Mouse (Mus musculus): ENCODE measurements around the gene Suox. TPM values are rescaled to one million over a fixed set of nuclear protein-coding genes. Genes with fewer than 3 reads are reported as not detected.

Gene Suox
- polyA plus RNA-seq, 1 experiment from 2014 or later: 11.4 TPM

- peak within 1 kb of the TSS; percentile 86 for H3K4me2 ChIP-seq (ENCODE audit: low read length)
- H3K4me3 ChIP-seq (ENCODE audit: control insufficient read depth in 1 of 2, insufficient read depth in 1 of 2, low read depth in 1 of 2, low read length in 2 of 2): peak within 1 kb of the TSS; percentile 50 to 56
- no peaks in the 10 kb centered on the region for H3K36me3 ChIP-seq (ENCODE audit: control insufficient read depth, insufficient read depth, low read length)
- H3K9me3 ChIP-seq (ENCODE audit: control insufficient read depth, low read length): no peaks in the 10 kb centered on the region
- 3% methylated on average over 36 of the region's 36 CpGs for WGBS
- no peak; the same call in 1 of the 2 replicates for ATAC-seq (ENCODE audit: insufficient number of reproducible peaks, insufficient read depth, low FRiP score, low read depth)
- H3K27me3 ChIP-seq (ENCODE audit: control insufficient read depth, insufficient read depth, low read length): peaks cover 8% of the 10 kb centered on the region
- H3K27ac ChIP-seq (replicated peaks in 1 of 2; ENCODE audit: control insufficient read depth in 1 of 2, insufficient read depth in 1 of 2, low read depth in 2 of 2, low read length in 2 of 2): no peak within 1 kb of the TSS
- peak within 1 kb of the TSS; percentile 77 for H3K9ac ChIP-seq (ENCODE audit: low read length)
- peaks cover 13 to 22% of the 10 kb centered on the region in 2 experiments; a peak in 3 of 4 replicates for H3K4me1 ChIP-seq (ENCODE audit: control insufficient read depth in 2 of 2, insufficient read depth in 2 of 2, low read length in 2 of 2)
Observed at GRCm38 (mm10) chr10:128645111-128646011, 28.5 kb downstream of the Suox start, which contains the start of gene Ikzf4. Ikzf4 (minus strand) TSS chr10:128645991.

- no peak for ATAC-seq (ENCODE audit: insufficient number of reproducible peaks, insufficient read depth, low FRiP score, low read depth)
- Histone ChIP-seq H3K27me3 (ENCODE audit: control insufficient read depth, insufficient read depth, low read length) (peaks cover 8% of the 10 kb centered on the region), H3K4me2 (ENCODE audit: low read length) (no peak overlapping the region), H3K9ac (ENCODE audit: low read length) (no peak overlapping the region), H3K27ac (replicated peaks in 1 of 2; ENCODE audit: control insufficient read depth in 1 of 2, insufficient read depth in 1 of 2, low read depth in 2 of 2, low read length in 2 of 2) (no peak overlapping the region), H3K9me3 (ENCODE audit: control insufficient read depth, low read length) (no peaks in the 10 kb centered on the region), H3K4me3 (ENCODE audit: control insufficient read depth in 1 of 2, insufficient read depth in 1 of 2, low read depth in 1 of 2, low read length in 2 of 2) (no peak overlapping the region), H3K4me1 (ENCODE audit: control insufficient read depth in 2 of 2, insufficient read depth in 2 of 2, low read length in 2 of 2) (peaks cover 13 to 22% of the 10 kb centered on the region in 2 experiments; a peak in 3 of 4 replicates), H3K36me3 (ENCODE audit: control insufficient read depth, insufficient read depth, low read length) (no peaks in the 10 kb centered on the region)
- 73% methylated on average over 6 of the region's 6 CpGs for WGBS
Observed at GRCm38 (mm10) chr10:128642749-128643148, 31.1 kb downstream of the Suox start.

- 39% methylated on average over 7 of the region's 7 CpGs for WGBS
- Histone ChIP-seq H3K9ac (ENCODE audit: low read length) (no peak overlapping the region), H3K4me2 (ENCODE audit: low read length) (no peak overlapping the region), H3K27ac (replicated peaks in 1 of 2; ENCODE audit: control insufficient read depth in 1 of 2, insufficient read depth in 1 of 2, low read depth in 2 of 2, low read length in 2 of 2) (no peak overlapping the region), H3K4me3 (ENCODE audit: control insufficient read depth in 1 of 2, insufficient read depth in 1 of 2, low read depth in 1 of 2, low read length in 2 of 2) (no peak overlapping the region), H3K9me3 (ENCODE audit: control insufficient read depth, low read length) (no peaks in the 10 kb centered on the region), H3K27me3 (ENCODE audit: control insufficient read depth, insufficient read depth, low read length) (peaks cover 8% of the 10 kb centered on the region), H3K4me1 (ENCODE audit: control insufficient read depth in 2 of 2, insufficient read depth in 2 of 2, low read length in 2 of 2) (peaks cover 14 to 22% of the 10 kb centered on the region in 2 experiments), H3K36me3 (ENCODE audit: control insufficient read depth, insufficient read depth, low read length) (no peaks in the 10 kb centered on the region)
- no peak for ATAC-seq (ENCODE audit: insufficient number of reproducible peaks, insufficient read depth, low FRiP score, low read depth)
Observed at GRCm38 (mm10) chr10:128641871-128642270, 32.0 kb downstream of the Suox start.

DNA sequence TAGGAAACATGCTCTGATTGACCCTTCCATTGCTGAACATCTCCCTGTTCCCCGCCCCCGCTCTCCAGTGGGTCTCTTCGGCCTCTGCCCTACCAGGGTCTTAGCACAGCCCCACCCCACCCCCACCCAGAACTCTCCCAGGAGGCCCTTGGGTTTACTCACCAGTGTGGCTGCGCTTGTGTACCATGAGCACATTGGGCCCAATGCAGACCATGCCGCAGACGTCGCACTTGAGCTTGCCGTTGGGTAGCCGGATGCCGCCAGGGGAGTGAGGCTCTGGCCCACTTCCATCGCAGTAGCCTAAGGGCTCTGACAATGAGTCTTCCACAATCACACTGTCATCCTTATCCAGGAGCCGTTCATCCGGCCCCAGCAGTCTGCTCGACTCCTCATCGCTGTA, 33.0 kb downstream of the Suox start:
- Histone ChIP-seq H3K4me3 (ENCODE audit: control insufficient read depth in 1 of 2, insufficient read depth in 1 of 2, low read depth in 1 of 2, low read length in 2 of 2) (no peak overlapping the region), H3K9me3 (ENCODE audit: control insufficient read depth, low read length) (no peaks in the 10 kb centered on the region), H3K4me1 (ENCODE audit: control insufficient read depth in 2 of 2, insufficient read depth in 2 of 2, low read length in 2 of 2) (peaks cover 7 to 15% of the 10 kb centered on the region in 2 experiments; a peak in 3 of 4 replicates), H3K27ac (replicated peaks in 1 of 2; ENCODE audit: control insufficient read depth in 1 of 2, insufficient read depth in 1 of 2, low read depth in 2 of 2, low read length in 2 of 2) (no peak overlapping the region), H3K36me3 (ENCODE audit: control insufficient read depth, insufficient read depth, low read length) (no peaks in the 10 kb centered on the region), H3K27me3 (ENCODE audit: control insufficient read depth, insufficient read depth, low read length) (peaks cover 8% of the 10 kb centered on the region), H3K4me2 (ENCODE audit: low read length) (no peak overlapping the region), H3K9ac (ENCODE audit: low read length) (no peak overlapping the region)
- ATAC-seq (ENCODE audit: insufficient number of reproducible peaks, insufficient read depth, low FRiP score, low read depth): no peak
- 91% methylated on average over 15 of the region's 15 CpGs for WGBS

DNA sequence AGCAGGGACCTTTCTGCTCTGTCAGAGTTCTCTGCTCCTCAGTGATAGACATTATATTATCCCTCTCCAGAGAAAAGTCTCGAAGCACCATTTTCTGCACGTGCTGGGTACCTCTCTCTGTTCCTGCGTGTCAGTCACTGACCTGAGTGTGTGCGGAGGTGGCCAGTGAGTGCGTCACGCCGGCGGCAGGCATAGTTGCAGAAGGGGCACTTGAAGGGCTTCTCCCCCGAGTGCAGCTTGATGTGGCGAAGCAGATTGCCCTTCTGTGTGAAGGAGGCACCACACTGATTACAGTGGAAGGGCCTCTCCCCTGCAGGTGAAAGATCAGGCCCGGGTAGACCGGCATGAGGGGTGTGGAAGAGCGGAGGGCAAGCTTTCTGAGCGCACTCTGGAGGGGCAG, 33.9 kb downstream of the Suox start:
- no peaks in the 10 kb centered on the region for H3K36me3 ChIP-seq (ENCODE audit: control insufficient read depth, insufficient read depth, low read length)
- ATAC-seq (ENCODE audit: insufficient number of reproducible peaks, insufficient read depth, low FRiP score, low read depth): no peak
- peaks cover 5 to 12% of the 10 kb centered on the region in 2 experiments; a peak in 3 of 4 replicates for H3K4me1 ChIP-seq (ENCODE audit: control insufficient read depth in 2 of 2, insufficient read depth in 2 of 2, low read length in 2 of 2)
- H3K9me3 ChIP-seq (ENCODE audit: control insufficient read depth, low read length): no peaks in the 10 kb centered on the region
- no peak overlapping the region for H3K4me2 ChIP-seq (ENCODE audit: low read length)
- H3K27ac ChIP-seq (replicated peaks in 1 of 2; ENCODE audit: control insufficient read depth in 1 of 2, insufficient read depth in 1 of 2, low read depth in 2 of 2, low read length in 2 of 2): no peak overlapping the region
- H3K27me3 ChIP-seq (ENCODE audit: control insufficient read depth, insufficient read depth, low read length): peaks cover 8% of the 10 kb centered on the region
- no peak overlapping the region for H3K4me3 ChIP-seq (ENCODE audit: control insufficient read depth in 1 of 2, insufficient read depth in 1 of 2, low read depth in 1 of 2, low read length in 2 of 2)
- WGBS: 67% methylated on average over 14 of the region's 14 CpGs
- no peak overlapping the region for H3K9ac ChIP-seq (ENCODE audit: low read length)

DNA sequence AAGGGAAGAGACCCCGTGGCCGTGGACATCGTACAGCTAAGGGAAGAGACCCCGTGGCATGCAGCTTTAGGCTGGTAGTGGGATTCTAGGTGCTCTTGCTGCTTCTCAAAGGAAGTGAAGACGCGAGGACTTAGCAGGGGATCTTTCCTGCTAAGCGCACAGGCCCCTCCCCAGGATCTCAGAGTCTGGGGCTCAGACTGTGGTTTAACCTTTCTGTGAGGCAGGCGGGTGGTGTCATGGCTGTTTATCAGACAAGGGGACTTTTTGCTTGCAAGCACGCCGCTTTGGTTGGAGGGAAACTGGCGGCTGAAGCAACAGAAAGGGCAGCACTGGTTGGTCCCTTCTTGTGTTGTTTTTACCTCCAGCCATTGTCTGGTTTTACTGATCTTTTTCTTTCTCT, 36.9 kb downstream of the Suox start:
- Histone ChIP-seq H3K9me3 (ENCODE audit: control insufficient read depth, low read length) (no peaks in the 10 kb centered on the region), H3K36me3 (ENCODE audit: control insufficient read depth, insufficient read depth, low read length) (0 out of 2 replicates have a peak, but pooled peaks cover 4% of the 10 kb centered on the region), H3K4me2 (ENCODE audit: low read length) (peak overlapping the region; percentile 34), H3K4me1 (ENCODE audit: control insufficient read depth in 2 of 2, insufficient read depth in 2 of 2, low read length in 2 of 2) (peaks cover 5 to 9% of the 10 kb centered on the region in 2 experiments; a peak in 3 of 4 replicates), H3K27me3 (ENCODE audit: control insufficient read depth, insufficient read depth, low read length) (no peaks in the 10 kb centered on the region), H3K9ac (ENCODE audit: low read length) (no peak overlapping the region; the same call in 1 of the 2 replicates), H3K27ac (replicated peaks in 1 of 2; ENCODE audit: control insufficient read depth in 1 of 2, insufficient read depth in 1 of 2, low read depth in 2 of 2, low read length in 2 of 2) (no peak overlapping the region), H3K4me3 (ENCODE audit: control insufficient read depth in 1 of 2, insufficient read depth in 1 of 2, low read depth in 1 of 2, low read length in 2 of 2) (no peak overlapping the region)
- ATAC-seq (ENCODE audit: insufficient number of reproducible peaks, insufficient read depth, low FRiP score, low read depth): no peak
- WGBS: 18% methylated on average over 11 of the region's 11 CpGs

DNA sequence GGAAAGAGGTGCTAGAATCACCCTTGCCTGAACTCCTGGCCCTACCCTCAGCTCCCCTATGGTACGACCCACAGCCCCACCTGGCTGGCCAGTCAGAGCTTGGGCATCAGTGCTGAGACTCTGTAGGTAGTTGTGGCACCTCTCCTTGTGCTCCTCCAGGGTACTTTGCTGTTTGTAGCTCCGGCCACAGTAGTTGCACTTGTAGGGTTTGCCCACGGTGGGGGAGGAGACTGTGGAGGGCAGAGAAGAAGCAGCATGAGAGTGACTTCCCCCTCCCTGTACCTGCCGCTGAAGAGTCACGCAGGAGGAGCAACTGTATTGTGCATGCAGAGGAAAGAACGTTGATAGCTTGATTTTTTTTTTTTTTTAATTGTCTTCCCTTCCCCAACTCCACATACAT, 37.3 kb downstream of the Suox start:
- Histone ChIP-seq H3K27me3 (ENCODE audit: control insufficient read depth, insufficient read depth, low read length) (no peaks in the 10 kb centered on the region), H3K9ac (ENCODE audit: low read length) (no peak overlapping the region; the same call in 1 of the 2 replicates), H3K27ac (replicated peaks in 1 of 2; ENCODE audit: control insufficient read depth in 1 of 2, insufficient read depth in 1 of 2, low read depth in 2 of 2, low read length in 2 of 2) (no peak overlapping the region), H3K36me3 (ENCODE audit: control insufficient read depth, insufficient read depth, low read length) (0 out of 2 replicates have a peak, but pooled peaks cover 4% of the 10 kb centered on the region), H3K4me1 (ENCODE audit: control insufficient read depth in 2 of 2, insufficient read depth in 2 of 2, low read length in 2 of 2) (peaks cover 3 to 4% of the 10 kb centered on the region in 2 experiments; a peak in 2 of 4 replicates), H3K9me3 (ENCODE audit: control insufficient read depth, low read length) (no peaks in the 10 kb centered on the region), H3K4me2 (ENCODE audit: low read length) (peak overlapping the region; percentile 34), H3K4me3 (ENCODE audit: control insufficient read depth in 1 of 2, insufficient read depth in 1 of 2, low read depth in 1 of 2, low read length in 2 of 2) (no peak overlapping the region)
- ATAC-seq (ENCODE audit: insufficient number of reproducible peaks, insufficient read depth, low FRiP score, low read depth): no peak
- 46% methylated on average over 6 of the region's 6 CpGs for WGBS

All from heart, embryonic 14.5 days (tissue).